Mouse (Mus musculus) frontal cortex, postnatal 25 days (tissue): ENCODE data around the gene Arhgef2.
"Not testable (repeated sequence)": the region's sequence is repeated elsewhere in the genome, so short reads cannot be mapped to it uniquely, and the experiment has no call there.

Source experiments
- DNase-seq, 2 experiments: peaks; one replicate each; pipeline ENCODE4 v3.0.0; 2022; ENCODE audit warnings: low spot score in 2 of 2

The Arhgef2 gene

GRCm38 (mm10) chr3:88605666-88606065 lies at the start of gene Arhgef2:
Gene Arhgef2, plus strand, starts transcription at chr3:88605966.
- DNase-seq, result not testable (repeated sequence)

GRCm38 (mm10) chr3:88556616-88557015 lies 49.1 kb upstream of the Arhgef2 start:
- no peak for DNase-seq

GRCm38 (mm10) chr3:88559596-88559995 lies 46.2 kb upstream of the Arhgef2 start:
- DNase-seq, result no peak

GRCm38 (mm10) chr3:88561989-88562388 lies 43.8 kb upstream of the Arhgef2 start:
- DNase-seq, result no peak

- no peak for DNase-seq
Measured at GRCm38 (mm10) chr3:88563442-88563841, 42.3 kb upstream of the Arhgef2 start.

- DNase-seq, result no peak
Measured at GRCm38 (mm10) chr3:88563966-88564365, 41.8 kb upstream of the Arhgef2 start.

GRCm38 (mm10) chr3:88566116-88566515 lies 39.6 kb upstream of the Arhgef2 start:
- no peak for DNase-seq

- no peak for DNase-seq
Measured at GRCm38 (mm10) chr3:88566536-88567061, 39.2 kb upstream of the Arhgef2 start.

GRCm38 (mm10) chr3:88567892-88568291 lies 37.9 kb upstream of the Arhgef2 start:
- DNase-seq, result no peak

- DNase-seq, result no peak
Measured at GRCm38 (mm10) chr3:88568615-88569014, 37.2 kb upstream of the Arhgef2 start.

GRCm38 (mm10) chr3:88569093-88569492 lies 36.7 kb upstream of the Arhgef2 start:
- DNase-seq, result no peak

GRCm38 (mm10) chr3:88569694-88570093 lies 36.1 kb upstream of the Arhgef2 start:
- DNase-seq, result no peak

GRCm38 (mm10) chr3:88570341-88570740 lies 35.4 kb upstream of the Arhgef2 start:
- DNase-seq, result no peak

GRCm38 (mm10) chr3:88571856-88572255 lies 33.9 kb upstream of the Arhgef2 start:
- DNase-seq, result no peak

- no peak for DNase-seq
Measured at GRCm38 (mm10) chr3:88572835-88573234, 32.9 kb upstream of the Arhgef2 start.

- no peak for DNase-seq
Measured at GRCm38 (mm10) chr3:88573810-88574209, 32.0 kb upstream of the Arhgef2 start.

GRCm38 (mm10) chr3:88575540-88575939 lies 30.2 kb upstream of the Arhgef2 start, which contains the start of gene Ssr2:
Gene Ssr2, plus strand, starts transcription at chr3:88575876.
- DNase-seq, result no peak

- DNase-seq, result not testable (repeated sequence)
Measured at GRCm38 (mm10) chr3:88577846-88578245, 27.9 kb upstream of the Arhgef2 start.

GRCm38 (mm10) chr3:88578498-88579424 lies 27.0 kb upstream of the Arhgef2 start:
- no peak for DNase-seq

- peak; percentile 51 to 64 for DNase-seq
Measured at GRCm38 (mm10) chr3:88579454-88580117, 26.2 kb upstream of the Arhgef2 start.

GRCm38 (mm10) chr3:88585769-88586168 lies 20.0 kb upstream of the Arhgef2 start:
- no peak for DNase-seq

- DNase-seq, result no peak
Measured at GRCm38 (mm10) chr3:88586640-88587039, 19.1 kb upstream of the Arhgef2 start.

GRCm38 (mm10) chr3:88590246-88590645 lies 15.5 kb upstream of the Arhgef2 start:
- no peak for DNase-seq
